Mouse (Mus musculus): Measurements from ENCODE around the gene Praf2. TPM values are rescaled to one million over a fixed set of nuclear protein-coding genes. Genes with fewer than 3 reads are reported as not detected.
A peak's percentile ranks its signal among the peaks of the same experiment; 100 is the strongest.
"Not testable (repeated sequence)": the region's sequence is repeated elsewhere in the genome, so short reads cannot be mapped to it uniquely, and the experiment has no call there.

The Praf2 gene
- total RNA-seq, 4 experiments from 2014 or later, result 4.3 to 6.7 (median 5.7) TPM

DNA sequence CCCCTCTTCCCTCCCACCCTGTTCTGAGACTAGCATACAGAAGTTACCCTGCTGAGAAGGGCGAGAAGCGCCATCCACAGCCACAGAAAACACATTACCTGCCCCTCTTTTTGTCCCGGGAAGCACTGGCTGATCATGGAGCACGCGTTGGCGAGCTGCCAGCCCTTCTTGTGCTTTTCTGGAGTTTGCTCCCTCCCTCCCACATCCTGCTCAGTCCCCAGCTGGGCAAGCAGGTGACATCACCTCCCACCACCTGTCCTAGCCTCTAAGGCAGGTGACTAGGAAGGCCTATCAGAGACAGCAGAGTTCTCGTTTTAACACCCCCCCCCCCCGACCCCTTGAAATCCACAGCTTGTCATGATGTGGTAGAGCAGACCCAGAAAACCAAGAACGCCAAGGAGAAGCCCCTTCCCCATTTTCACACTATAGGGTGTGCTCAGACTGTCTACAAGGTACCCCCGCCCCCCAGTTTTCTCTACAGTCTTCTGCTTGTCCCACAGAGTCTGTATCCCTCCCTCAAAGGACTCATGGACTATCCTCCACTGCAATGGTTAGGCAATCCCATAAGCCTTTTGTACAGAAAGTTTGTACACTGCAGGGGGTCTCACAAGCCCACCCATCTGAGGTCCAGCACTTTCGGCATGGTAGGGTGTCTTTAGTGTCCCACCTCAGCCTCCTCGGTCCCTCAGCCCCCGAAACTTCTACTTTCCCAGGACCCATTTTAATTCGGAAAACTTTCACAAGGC is 11.3 kb downstream of the Praf2 start:
- no peak for DNase-seq (ENCODE audit: low spot score)

DNA sequence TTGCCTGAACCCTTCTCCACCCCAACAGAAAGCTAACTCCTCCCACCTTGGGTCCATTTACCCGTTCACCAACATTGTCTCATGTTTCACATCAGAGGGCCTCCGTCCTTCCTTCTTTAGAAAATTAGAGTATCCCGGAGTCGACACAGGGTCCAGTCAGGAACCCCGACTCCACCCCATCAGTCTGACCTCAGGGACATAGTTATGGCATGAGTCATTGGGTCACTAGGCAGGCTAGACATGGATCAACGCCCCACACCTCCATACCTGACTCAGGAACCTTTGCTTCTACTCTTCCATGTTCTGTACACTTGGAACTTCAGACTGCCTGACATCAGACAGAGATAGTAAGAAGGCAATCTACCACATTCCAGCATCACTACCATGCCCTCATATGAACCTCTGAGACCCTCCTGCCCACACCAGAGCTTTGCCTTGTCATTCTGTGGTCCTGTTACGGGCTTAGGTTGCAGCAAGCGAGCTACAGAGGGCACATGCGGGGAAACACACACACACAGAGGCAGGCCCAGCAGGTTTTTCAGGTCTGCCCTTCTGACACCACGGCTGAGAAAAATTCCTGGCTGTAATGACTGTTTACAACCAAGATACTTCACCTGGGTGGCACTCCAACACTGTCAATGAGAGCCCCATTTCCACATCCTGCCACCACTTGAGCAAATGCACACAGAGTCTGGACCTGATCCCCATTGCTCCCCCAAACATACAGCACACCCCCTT is 12.0 kb downstream of the Praf2 start:
- no peak for DNase-seq (ENCODE audit: low spot score)

DNA sequence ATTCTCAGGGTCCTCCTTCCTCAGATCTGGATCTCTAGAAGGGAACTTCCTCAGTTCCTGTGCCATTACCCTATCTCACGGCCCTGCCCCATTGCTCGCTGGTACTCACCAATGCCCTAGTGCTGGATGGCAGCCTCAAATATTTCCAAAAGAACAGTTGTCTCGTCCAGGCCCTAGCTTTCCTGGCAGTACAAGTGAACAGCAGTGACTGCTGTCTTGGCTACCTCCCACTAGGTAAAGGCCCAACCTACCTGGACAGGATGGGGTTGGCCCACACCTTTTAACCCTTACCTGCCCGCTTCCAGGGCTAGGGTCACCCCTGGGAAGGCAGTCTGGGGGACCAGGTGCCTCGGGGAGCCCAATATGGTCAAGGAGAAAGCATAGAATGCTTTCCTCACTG is 12.9 kb downstream of the Praf2 start:
- DNase-seq (ENCODE audit: low spot score), result no peak

DNA sequence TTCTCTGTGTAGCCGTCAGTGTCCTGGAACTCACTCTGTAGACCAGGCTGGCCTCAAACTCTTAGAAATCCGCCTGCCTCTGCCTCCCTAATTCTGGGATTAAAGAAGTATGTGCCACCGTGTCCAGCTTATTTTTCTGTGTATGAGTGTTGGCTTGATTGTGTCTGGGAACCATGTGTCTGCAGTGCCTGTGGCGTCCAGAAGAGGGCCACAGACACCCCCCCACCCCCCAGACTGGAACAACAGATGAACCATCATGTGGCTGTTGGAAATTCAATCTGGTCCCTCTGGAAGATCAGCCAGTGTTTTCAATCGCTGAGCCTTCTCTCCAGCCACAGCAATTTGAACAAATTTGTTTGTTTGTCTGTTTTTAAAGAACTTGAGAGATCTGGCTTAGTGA is 15.2 kb downstream of the Praf2 start:
- no peak for DNase-seq (ENCODE audit: low spot score)

DNA sequence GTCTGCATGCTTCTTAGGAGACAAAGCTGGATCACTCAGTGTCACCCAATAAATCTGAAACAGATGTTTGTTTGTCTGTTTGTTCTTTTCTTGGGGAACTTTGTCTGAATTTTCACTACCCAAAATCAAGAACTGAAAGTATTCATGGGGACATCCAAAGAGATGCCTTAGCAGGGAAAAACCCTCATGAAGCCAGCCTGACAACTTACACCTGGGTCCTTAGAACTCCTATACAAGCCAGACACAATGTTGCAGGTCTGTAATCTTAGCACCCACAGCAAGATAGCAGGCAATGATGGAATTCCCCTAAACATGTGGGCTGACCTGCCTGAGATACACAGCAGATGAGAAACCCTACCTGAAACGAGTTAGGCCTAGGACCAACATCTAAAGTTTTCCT is 16.7 kb downstream of the Praf2 start:
- no peak for DNase-seq (ENCODE audit: low spot score)

DNA sequence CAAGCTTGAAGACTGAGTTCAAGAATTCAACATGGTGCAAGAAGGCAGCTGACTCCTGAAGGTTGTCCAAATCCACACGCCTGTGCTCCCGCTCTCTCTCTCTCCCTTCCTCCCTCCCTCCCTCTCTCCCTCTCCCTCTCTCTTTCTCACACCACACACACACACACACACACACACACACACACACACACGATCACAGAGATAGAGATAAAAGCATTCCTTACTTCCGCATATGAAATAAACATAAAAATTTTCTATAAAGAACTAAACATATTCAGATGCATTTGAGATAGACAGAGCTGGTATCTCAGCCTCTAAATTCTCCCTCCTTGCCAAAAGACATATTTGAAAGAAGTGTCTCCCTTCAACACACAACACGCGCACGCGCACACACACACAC is 17.2 kb downstream of the Praf2 start:
- no peak for DNase-seq (ENCODE audit: low spot score)

DNA sequence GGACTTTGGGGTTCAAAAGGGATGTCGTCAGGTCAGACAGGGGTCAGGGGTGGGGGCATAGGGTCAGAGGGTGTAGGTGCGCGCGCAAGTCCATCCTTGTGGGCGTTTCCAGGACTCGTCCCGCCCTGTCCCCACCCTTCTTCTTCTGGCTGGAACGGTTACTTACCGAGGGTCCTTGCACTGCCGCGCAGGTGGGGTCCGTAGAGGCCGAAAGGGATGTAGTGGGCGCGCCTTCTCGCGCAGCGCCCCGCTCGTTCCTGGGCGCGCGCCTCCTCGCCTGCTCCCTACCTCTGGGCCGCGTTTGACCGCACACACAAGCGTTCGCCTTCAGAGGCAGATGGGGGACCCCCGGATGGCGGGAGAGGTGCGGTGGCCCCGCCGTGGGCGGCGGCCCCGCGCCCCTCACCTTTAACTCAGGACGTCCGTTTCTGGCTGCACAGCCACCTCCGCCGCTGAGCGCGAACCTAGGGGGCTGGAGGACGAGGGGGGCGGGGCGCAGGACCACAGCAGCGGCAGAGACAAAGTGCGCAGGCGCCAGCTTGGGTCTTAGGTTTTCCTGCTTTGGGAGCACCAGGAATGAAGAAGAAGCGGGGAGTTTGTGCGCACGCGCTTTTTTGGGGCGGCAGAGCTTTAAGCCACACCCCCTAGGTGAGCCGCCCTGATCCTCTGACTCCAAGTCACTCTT is 22.3 kb downstream of the Praf2 start, which contains the start of gene Ccdc120:
Gene Ccdc120 (minus strand): TSS at position 474 of the 685 bp plus-strand sequence.
- DNase-seq (ENCODE audit: low spot score), result peak; percentile 26

DNA sequence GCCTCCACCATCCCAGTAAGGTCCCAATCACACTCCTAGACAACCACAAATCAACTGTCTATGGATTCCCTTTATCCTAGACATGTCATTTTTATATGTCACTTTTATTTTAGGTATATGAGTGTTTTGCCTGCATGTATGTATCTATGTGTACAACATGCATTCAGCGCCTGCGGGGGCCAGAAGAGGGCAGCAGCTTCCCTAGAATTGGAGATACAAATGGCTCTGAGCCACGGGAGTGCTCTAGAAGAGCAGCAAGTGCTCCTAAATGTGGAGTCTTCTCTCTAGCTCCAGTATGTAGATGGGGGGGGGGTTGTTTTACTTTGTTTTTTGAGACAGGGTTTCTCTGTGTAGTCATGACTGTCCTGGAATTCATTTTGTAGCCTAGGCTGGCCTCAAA is 25.4 kb downstream of the Praf2 start:
- DNase-seq (ENCODE audit: low spot score), result not testable (repeated sequence)

DNA sequence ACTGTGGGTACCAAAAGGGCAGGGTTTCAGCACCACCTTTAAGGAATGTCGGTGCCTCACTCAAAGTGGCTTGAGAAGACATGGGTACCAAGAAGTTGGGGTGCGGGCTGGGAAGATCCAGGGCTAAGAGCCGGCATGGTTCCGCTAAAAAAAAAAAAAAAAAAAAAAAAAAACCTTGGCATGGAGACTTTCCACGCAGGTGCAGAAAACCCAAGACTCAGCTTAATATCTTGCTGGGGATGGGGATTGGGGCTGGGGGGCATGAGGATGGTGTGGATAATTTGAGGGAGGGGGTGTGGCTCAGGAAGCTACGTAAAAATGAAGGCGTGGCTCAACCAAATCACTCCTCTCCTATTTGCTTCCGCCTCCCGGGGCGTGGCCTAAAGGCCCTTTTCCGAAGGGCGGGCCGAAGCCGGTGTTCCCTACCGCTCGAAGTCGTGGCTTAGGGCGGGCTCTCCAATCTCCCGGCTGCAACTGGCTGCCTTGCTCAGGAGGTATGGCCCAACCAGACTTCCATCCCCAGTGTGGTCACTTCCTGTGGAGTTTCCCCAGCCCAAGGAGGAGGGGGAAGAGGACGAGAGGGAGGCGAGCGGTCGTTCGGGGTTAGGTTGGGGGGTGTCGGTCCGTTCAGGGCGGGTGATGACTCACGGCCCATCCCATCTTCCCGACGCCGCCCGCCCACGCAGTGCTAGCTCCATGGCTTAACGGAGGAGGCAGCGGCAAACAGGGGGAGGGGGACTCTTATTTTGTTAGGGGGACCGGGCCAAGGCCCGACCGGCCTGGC is 34.1 kb downstream of the Praf2 start, which contains the start of gene Tfe3:
Gene Tfe3 (plus strand): TSS at position 424 of the 784 bp plus-strand sequence.
- peak; percentile 90 for DNase-seq (ENCODE audit: low spot score)

DNA sequence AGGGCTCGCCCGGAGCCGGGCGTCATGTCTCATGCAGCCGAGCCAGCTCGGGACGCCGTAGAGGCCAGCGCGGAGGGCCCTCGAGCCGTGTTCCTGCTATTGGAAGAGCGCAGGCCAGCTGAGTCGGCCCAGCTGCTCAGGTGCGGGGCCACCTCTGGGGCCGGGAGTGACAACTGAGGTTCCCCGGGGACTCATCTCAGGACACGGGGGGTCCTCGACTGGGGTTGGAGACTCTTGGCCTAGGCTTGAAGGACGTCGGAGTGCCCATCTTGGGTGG is 34.6 kb downstream of the Praf2 start:
- DNase-seq (ENCODE audit: low spot score), result no peak

DNA sequence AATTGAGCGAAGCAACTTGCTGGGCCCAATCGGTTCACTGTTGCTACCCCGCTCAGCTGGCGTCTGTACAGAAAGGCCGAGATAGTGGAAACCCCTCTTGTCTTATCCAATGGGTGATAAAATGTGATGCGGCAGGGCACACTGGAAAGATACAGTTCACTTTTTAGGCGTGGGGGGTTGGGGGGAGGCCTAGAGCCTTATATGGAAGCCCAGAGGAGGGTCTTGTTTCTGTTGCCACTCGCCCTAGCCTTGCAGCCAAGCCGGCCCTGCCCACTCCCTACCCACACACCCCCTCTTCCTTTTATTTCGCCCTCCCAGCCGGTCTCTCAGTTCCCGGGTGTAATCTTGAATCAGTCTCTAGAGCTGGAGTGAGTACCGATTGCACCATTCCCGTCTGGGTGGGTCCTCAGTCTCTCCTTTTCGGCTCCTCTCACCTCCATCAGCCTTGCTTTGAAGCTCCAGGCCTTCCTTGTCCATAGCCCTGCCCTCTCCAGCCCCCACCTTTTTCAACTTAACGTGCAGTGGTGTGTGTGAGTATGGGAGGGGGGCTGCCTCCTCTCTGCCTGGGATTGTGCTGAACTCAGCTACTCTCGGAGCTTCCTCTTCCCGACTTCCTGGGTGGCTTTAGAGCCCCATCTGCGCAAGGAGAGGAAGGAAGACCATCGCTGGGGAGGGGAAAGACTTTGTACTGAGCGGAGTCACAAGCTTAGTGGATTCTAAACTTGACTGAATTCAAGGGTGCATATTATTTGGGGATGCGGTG is 35.6 kb downstream of the Praf2 start:
- peak; percentile 55 for DNase-seq (ENCODE audit: low spot score)

DNA sequence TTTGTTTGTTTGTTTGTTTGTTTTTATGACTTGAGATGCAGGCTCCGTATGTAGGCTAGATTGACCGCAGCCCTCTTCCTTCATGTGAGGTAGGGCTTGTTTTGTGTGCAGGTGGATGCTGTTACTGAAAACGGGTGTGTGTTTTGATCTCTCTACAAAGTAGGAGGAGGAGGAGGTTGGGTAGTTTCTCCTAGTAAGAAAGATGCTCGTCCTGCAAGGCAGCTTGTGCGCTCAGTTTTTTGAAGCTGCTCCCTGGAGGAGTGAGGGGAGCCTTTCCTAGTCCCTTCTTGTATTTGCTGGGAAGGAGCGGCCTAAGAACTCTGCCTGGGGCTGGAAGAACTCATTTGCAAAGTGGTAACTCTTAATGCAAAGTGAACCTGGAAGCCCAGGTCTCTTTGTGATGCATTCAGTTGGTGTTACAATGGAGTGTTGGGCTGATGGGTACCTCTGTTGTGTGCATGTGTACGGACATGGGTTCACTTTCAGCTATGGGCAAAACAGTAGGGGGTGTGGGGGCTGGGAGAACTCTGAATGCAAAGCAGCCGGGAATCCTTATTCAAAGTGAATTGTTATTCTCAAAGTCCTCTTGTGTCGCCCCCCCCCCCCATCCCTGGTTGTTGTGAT is 36.5 kb downstream of the Praf2 start:
- no peak for DNase-seq (ENCODE audit: low spot score)

DNA sequence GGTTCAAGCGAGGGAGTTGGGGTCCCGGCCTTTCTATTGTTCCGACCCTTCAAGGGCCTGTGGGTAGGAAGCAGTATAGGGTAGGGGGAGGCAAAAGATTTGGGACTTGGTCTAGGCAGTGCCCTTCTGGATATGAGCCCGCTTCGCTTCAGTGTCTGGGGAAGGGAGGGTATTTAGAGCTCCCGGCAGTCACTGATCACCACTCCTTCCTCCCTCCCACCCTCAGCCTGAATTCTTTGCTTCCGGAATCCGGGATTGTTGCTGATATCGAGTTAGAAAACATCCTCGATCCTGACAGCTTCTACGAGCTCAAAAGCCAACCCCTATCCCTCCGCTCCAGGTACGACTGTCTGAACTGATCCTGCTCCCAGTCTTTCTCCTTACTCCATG is 37.0 kb downstream of the Praf2 start:
- DNase-seq (ENCODE audit: low spot score), result no peak

DNA sequence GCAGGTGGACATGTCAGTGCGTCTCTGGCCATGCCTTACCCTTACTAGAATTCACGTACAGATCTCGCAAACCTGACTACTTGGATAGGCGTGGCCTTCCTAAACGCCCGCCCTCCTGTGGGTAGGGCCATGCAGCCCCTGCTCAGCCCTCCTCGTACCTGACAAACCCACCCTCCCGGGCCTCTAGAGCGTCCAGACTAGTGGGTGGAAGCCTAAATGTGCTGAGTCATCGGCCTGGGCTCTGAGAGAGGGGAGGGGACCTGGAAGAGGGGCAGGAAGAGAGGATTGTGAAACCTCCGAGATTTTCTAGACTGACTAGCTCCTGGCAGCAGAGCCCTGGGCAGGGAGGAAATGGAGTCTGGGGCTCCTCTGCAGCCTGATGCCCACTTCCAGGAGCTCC is 37.5 kb downstream of the Praf2 start:
- peak; percentile 39 for DNase-seq (ENCODE audit: low spot score)

DNA sequence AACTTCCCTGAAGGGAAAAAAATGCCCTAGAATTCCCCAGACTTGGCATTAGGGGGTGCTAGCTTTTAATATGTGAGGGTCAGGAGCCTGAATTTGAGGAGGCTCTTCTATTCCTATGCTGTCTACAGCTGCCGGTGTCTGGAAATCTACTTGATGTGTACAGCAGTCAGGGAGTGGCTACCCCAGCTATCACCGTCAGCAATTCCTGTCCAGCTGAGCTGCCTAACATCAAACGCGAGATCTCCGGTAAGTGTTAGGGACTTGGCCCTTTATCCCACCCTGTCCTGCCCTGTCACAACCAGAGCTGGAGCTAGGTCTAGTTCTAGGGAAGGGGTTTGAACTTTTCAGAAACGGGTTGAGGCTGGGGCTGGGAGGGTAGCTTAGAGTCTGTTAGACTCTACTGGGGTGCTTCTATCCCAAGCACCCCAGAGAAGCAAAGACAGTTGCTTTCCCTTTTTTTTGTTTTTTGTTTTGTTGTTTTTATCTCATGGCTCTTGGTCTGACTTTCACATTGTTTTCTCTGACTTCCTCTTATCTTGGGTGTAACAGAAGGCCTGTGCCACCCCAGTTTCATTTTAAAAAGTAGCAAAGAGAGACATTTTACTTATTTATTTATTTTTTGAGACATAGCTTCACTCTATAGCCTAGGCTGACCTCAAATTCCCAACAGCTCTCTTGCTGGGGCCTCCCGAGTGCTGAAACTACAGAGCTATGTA is 41.2 kb downstream of the Praf2 start:
- DNase-seq (ENCODE audit: low spot score), result no peak

DNA sequence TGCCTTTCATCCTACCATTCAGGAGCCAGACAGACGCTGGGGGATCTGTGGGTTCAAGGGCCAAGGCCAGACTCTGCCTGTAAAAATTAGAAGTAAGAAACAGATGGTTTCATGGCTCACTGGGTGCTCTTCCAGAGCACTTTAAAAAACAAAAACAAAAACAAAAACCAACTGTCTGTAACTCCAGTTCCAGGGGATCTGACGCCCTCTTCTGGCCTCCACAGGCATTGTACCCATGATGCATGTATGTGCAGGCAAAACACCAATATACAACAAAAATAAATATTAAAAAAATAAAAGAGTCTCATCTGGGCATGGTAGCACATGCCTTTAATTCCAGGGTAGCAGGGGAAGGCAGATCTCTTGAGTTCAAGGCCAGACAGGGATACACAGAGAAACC is 44.5 kb downstream of the Praf2 start:
- no peak for DNase-seq (ENCODE audit: low spot score)

DNA sequence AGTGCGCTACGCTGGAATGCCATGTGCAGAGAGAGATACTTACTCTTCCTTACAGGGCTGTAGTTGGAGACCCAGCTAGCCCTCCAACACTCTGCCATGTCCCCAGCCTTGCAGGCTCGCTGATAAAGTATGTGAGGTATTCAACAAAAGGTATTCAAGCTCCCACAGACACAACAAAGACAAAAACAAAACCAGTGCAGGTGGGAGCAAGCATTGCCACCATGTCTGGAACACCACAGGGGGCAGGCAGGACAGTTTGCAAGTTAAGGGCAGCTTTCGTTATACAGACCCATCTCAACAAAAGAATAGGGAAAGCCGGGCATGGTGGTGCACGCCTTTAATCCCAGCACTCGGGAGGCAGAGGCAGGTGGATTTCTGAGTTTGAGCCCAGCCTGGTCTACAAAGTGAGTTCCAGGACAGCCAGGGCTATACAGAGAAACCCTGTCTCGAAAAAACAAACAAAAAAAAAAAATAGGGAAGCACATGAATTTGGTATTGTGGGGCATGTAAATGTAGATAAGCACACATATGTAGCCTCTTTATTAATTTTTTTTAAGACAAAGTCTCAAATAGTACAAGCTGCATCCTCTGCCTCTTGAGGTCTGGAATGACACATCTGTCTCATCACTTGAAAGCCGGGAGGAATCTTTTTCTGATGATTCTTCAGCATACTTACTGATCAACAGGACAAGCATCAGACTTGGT is 47.4 kb downstream of the Praf2 start:
- no peak for DNase-seq (ENCODE audit: low spot score)

DNA sequence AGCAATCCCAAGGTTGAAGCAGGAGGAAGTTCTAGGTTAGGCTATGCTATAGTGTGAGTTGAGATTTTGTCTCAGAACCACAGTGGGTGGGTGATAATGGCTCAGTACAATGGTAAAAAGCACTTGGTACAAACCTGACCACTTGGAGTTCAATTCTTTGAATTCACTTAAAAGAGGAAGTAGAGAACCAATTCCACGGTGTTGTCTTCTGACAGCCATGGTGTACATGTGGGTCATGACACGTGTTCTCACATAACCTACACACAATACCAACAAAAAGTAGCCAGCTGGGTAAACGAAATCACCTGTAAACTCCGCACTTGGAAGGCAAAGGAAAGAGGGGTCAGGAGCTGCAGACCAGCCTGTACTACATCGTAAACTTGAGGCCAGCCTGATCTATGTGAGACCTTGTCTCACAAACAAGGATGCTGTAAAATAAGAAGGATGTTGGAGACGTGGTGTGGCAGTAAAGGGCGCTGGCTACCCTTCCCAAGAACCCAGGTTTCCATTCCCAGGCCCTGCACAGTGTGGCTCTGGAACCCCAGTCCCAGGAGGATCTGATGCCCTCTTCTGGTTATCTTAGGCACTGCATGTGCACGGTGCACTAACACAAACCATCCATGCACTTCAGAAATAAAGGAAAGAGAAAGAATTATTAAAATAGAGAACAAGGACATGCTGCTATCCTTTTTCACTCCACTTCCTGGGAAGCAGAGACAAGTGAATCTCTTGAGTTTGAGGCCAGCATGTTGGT is 48.3 kb downstream of the Praf2 start:
- peak; percentile 33 for DNase-seq (ENCODE audit: low spot score)
